Mouse (Mus musculus): ENCODE measurements around the gene Wipf1. TPM values are rescaled to one million over a fixed set of nuclear protein-coding genes. Genes with fewer than 3 reads are reported as not detected.

The Wipf1 gene
- polyA plus RNA-seq, 1 experiment: 47.3 TPM

GRCm38 (mm10) chr2:73539141-73539540, 9.6 kb upstream of the Wipf1 start:
- TF ChIP-seq CTCF (IDR thresholded peaks at IDR 0.05; ENCODE audit: control insufficient read depth, insufficient read depth, low read length) (no peak), POLR2A (IDR thresholded peaks at IDR 0.05; ENCODE audit: borderline replicate concordance, control insufficient read depth, low read depth, low read length) (no peak)
- 78% methylated on average over 3 of the region's 3 CpGs for WGBS
- Histone ChIP-seq H3K4me1 (ENCODE audit: control insufficient read depth, insufficient read depth, low read length) (peaks cover 2% of the 10 kb centered on the region), H3K27ac (ENCODE audit: control insufficient read depth, insufficient read depth, low read depth, low read length, poor library complexity) (no peak overlapping the region), H3K4me3 (replicated peaks; ENCODE audit: control insufficient read depth, low read depth, low read length) (no peak overlapping the region)

DNA sequence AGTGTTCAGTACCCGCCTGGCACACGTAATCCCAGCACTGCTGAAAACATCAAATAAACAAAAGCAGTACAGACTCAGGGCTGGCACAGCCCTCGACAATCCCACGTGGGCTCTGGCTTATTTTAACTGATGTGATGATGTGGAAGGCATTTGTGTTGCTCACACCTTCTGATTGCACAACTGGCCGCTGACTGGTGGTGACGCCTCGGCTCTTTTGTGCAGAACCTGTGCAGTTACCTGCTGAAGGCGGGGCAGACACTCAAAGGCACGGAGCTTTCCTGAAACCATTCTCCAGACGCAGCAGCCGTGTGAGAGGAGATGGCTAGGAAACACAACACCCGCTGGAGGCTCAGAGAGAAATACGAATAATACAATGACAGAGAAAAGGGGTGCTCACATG, 9.1 kb upstream of the Wipf1 start:
- TF ChIP-seq POLR2A (IDR thresholded peaks at IDR 0.05; ENCODE audit: borderline replicate concordance, control insufficient read depth, low read depth, low read length) (no peak), CTCF (IDR thresholded peaks at IDR 0.05; ENCODE audit: control insufficient read depth, insufficient read depth, low read length) (no peak)
- Histone ChIP-seq H3K27ac (ENCODE audit: control insufficient read depth, insufficient read depth, low read depth, low read length, poor library complexity) (no peak overlapping the region), H3K4me3 (replicated peaks; ENCODE audit: control insufficient read depth, low read depth, low read length) (no peak overlapping the region), H3K4me1 (ENCODE audit: control insufficient read depth, insufficient read depth, low read length) (peaks cover 2% of the 10 kb centered on the region)
- 67% methylated on average over 13 of the region's 13 CpGs for WGBS

DNA sequence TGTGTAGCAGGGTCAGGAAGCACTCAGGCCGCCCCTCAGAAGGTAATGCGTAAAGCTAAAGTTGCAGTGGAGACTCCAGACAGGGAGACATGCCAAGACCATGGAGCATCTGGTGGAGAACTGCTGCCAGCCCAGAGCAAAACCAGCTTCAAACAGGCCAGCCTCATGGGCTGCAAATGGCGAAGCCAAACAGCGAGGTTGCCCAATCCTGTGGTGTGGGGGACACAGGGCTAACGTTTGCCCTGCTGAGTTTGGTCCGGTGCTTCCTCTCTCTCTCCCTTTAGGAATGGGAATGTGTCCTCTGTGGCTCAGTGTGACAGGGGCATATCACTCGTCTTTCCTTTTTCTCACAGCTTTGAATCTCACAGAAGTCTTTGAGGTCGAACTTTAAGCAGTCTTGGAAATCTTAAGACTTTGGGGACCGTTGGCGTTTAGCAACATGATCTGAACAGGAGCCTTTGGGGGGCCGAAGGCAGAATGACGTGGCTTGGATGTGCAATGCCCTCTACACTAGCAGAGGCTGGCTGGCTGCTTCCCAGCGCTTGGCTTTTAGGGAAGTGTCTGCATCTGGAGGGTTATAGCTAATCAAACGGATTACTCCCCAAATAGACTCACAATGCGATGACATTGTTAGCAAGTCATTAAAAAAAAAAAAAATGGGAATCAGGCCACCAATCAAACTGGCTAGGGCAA, 6.7 kb upstream of the Wipf1 start:
- H3K4me3 ChIP-seq (replicated peaks; ENCODE audit: control insufficient read depth, low read depth, low read length): no peak overlapping the region
- peaks cover 2% of the 10 kb centered on the region for H3K4me1 ChIP-seq (ENCODE audit: control insufficient read depth, insufficient read depth, low read length)
- TF ChIP-seq POLR2A (IDR thresholded peaks at IDR 0.05; ENCODE audit: borderline replicate concordance, control insufficient read depth, low read depth, low read length) (no peak), CTCF (IDR thresholded peaks at IDR 0.05; ENCODE audit: control insufficient read depth, insufficient read depth, low read length) (no peak)
- WGBS: 41% methylated on average over 15 of the region's 15 CpGs
- no peak overlapping the region for H3K27ac ChIP-seq (ENCODE audit: control insufficient read depth, insufficient read depth, low read depth, low read length, poor library complexity)

DNA sequence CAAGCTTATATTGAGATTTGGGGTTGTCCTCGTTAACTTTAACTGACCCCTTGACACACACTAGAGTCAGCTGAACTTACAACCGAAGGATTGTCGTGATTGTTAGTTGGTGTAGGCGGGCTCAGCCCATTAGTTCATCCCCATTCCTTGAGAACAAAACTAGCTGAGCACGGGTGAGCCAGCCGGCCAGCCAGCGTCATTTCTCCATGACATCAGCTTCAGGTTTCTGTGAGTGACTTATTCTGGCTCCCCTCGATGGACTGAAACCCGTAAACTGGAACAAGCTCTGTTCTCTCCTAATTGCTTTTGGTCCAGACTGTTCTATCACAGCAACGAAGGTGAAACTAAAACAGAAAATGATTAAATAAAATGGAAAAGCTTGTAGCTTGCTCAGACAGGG, 5.2 kb upstream of the Wipf1 start:
- Histone ChIP-seq H3K4me3 (replicated peaks; ENCODE audit: control insufficient read depth, low read depth, low read length) (no peak overlapping the region), H3K27ac (ENCODE audit: control insufficient read depth, insufficient read depth, low read depth, low read length, poor library complexity) (no peak overlapping the region), H3K4me1 (ENCODE audit: control insufficient read depth, insufficient read depth, low read length) (no peaks in the 10 kb centered on the region; the same call in none of the 2 replicates)
- WGBS: 83% methylated on average over 10 of the region's 10 CpGs
- TF ChIP-seq POLR2A (IDR thresholded peaks at IDR 0.05; ENCODE audit: borderline replicate concordance, control insufficient read depth, low read depth, low read length) (no peak), CTCF (IDR thresholded peaks at IDR 0.05; ENCODE audit: control insufficient read depth, insufficient read depth, low read length) (no peak)

DNA sequence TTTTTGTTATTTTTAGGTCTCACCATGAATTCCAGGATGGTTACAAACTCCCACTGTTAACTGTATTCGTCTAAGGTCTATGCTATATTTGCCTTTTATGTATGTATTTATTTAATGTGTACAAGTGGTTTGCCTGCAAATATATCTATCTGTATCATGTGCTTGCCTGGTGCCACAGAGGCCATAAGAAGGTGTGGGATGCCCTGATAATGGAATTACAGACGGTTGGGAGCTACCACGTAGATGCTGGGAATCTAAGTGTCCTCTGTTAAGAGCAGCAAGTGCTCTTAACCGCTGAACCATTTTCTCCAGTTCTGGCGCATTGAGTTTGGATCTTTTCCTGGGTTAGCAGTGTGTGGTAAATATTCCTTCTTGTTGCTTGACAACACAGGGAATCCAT, 953 bp upstream of the Wipf1 start:
- Histone ChIP-seq H3K4me1 (ENCODE audit: control insufficient read depth, insufficient read depth, low read length) (peaks cover 1% of the 10 kb centered on the region; the same call in 1 of the 2 replicates), H3K4me3 (replicated peaks; ENCODE audit: control insufficient read depth, low read depth, low read length) (no peak overlapping the region), H3K27ac (ENCODE audit: control insufficient read depth, insufficient read depth, low read depth, low read length, poor library complexity) (no peak overlapping the region)
- whole genome bisulfite sequencing: 71% methylated on average over 5 of the region's 5 CpGs
- no peak for TF ChIP-seq CTCF (IDR thresholded peaks at IDR 0.05; ENCODE audit: control insufficient read depth, insufficient read depth, low read length)
- no peak for TF ChIP-seq POLR2A (IDR thresholded peaks at IDR 0.05; ENCODE audit: borderline replicate concordance, control insufficient read depth, low read depth, low read length)

DNA sequence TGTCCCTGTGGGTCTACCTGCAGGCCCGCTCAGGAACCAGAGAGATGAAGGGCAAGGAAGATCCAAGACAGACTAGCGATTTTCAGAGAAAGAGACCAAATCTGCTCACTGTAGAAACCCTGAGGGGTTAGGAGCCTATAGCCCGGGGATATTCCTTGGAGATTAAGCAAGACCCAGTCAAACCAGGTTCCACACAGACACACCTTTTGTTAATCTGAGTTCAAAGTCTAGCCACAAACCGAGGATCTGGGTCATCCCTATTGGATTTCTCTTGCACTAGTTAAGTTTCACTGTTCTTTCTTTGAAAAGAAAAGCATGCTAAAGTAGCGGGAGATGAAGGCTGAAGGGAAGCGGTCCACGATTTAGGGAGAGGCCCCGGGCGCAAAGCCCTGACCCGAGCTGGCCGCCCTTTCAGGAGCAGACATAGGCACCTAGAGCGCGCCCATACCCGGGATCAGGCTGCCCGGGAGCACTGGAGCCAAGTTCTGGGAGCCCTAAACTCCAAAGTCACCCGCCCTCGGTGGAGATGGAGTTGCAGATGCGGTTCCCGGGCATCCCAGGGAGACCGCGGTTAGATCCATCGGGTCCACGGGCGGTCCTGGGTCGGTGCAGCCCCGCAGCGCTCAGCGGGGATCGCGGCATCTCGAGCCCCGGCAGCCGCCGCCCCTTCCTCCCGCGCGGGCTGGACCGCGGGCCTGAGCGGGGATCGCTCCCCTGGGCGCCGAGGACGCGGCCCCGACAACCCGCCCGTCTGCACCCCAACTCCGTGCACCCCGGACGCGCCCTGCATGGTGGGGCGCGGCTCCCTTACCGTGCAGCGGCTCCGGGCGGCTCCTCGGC, 798 bp downstream of the Wipf1 start:
- H3K27ac ChIP-seq (ENCODE audit: control insufficient read depth, insufficient read depth, low read depth, low read length, poor library complexity): peak overlapping the region; percentile 65
- peak overlapping the region; percentile 50 for H3K4me3 ChIP-seq (replicated peaks; ENCODE audit: control insufficient read depth, low read depth, low read length)
- TF ChIP-seq POLR2A (IDR thresholded peaks at IDR 0.05; ENCODE audit: borderline replicate concordance, control insufficient read depth, low read depth, low read length) (no peak), CTCF (IDR thresholded peaks at IDR 0.05; ENCODE audit: control insufficient read depth, insufficient read depth, low read length) (no peak)
- 8% methylated on average over 59 of the region's 59 CpGs for WGBS
- peaks cover 1% of the 10 kb centered on the region; the same call in 1 of the 2 replicates for H3K4me1 ChIP-seq (ENCODE audit: control insufficient read depth, insufficient read depth, low read length)

DNA sequence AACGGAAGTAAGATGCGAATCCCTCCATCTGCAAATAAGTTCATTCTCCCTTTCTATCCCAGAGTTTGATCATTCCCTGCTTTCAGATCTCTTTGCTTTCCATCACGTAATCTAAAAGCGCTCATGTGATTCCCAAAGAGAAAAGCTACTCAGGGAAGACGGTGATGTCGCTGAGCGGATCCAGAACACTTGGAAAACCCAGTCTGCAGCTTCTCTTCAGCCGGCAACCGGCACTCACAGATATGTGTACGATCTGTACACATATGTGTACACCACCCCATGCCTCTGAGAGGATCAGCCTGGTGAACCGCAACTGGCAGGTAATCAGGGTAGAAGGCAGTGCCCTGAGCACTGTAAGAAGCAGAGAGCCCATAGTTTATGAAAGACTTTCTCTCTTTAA, 1.6 kb downstream of the Wipf1 start:
- Histone ChIP-seq H3K4me1 (ENCODE audit: control insufficient read depth, insufficient read depth, low read length) (peaks cover 1% of the 10 kb centered on the region; the same call in 1 of the 2 replicates), H3K27ac (ENCODE audit: control insufficient read depth, insufficient read depth, low read depth, low read length, poor library complexity) (no peak overlapping the region), H3K4me3 (replicated peaks; ENCODE audit: control insufficient read depth, low read depth, low read length) (no peak overlapping the region)
- TF ChIP-seq POLR2A (IDR thresholded peaks at IDR 0.05; ENCODE audit: borderline replicate concordance, control insufficient read depth, low read depth, low read length) (no peak), CTCF (IDR thresholded peaks at IDR 0.05; ENCODE audit: control insufficient read depth, insufficient read depth, low read length) (no peak)
- 88% methylated on average over 11 of the region's 11 CpGs for WGBS

DNA sequence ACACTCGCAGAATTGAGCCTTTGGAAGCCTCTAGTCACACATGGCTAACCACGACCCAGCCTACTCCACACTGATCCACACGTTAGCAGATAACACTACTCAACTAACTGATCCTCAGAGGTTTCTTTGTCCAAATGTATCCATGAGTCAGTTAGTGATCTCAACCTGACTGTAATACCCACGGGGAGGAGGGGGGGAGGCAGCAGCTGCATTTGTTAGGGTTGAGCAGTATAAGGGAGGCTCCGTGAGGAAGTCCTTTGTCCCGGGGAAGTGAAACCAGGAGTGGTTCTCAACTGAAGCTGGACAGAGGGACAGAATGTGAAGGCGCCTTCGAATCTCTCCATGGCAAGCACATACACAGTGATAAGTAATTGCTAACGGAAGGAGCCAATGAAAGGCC, 2.8 kb downstream of the Wipf1 start:
- TF ChIP-seq POLR2A (IDR thresholded peaks at IDR 0.05; ENCODE audit: borderline replicate concordance, control insufficient read depth, low read depth, low read length) (no peak), CTCF (IDR thresholded peaks at IDR 0.05; ENCODE audit: control insufficient read depth, insufficient read depth, low read length) (no peak)
- Histone ChIP-seq H3K4me3 (replicated peaks; ENCODE audit: control insufficient read depth, low read depth, low read length) (no peak overlapping the region), H3K4me1 (ENCODE audit: control insufficient read depth, insufficient read depth, low read length) (peaks cover 1% of the 10 kb centered on the region; the same call in 1 of the 2 replicates), H3K27ac (ENCODE audit: control insufficient read depth, insufficient read depth, low read depth, low read length, poor library complexity) (no peak overlapping the region)
- WGBS: 41% methylated on average over 9 of the region's 9 CpGs
